30 mouse cellular contexts compared by ENCODE assay signal in the genomic region with DNA sequence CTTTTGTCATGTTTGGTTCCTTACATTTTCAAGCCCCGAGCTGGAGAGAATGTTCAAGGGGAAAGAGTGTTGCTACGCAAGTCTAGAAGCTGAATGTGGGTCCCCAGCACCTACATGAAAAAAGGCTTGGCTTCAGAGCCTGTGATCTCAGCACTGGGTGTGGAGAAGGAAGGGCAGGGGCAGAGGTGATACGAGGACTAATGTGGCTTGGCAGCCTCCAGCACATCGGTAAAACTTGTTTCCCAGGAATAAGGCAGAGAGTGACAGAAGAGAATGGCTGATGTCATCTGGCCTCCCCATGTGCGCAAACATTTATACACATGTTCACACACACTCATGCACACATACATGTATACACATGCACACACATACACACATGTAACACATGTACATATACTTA. TPM values are rescaled to one million over a fixed set of nuclear protein-coding genes. Genes with fewer than 3 reads are reported as not detected.
DNase-seq lines count a peak whose midpoint lies in the region; ATAC-seq and TF ChIP-seq lines count a peak whose summit lies in the region.
"Had no signal": no experiment of that assay in that cellular context is flagged by ENCODE, and none has a peak within 500 bp of the region (broad histone marks: within the 10 kb centered on the region; RNA-seq: fewer than 3 reads in every experiment).

No protein-coding gene starts in this region.

- no peaks in the 10 kb centered on the region for H3K27me3 ChIP-seq in intestine, postnatal 0 days (replicated peaks; ENCODE audit: control insufficient read depth, insufficient read depth, low read length)
- H3K27me3 ChIP-seq: embryonic facial prominence, embryonic 15.5 days; heart, embryonic 12.5 days; hindbrain, embryonic 13.5 days; limb, embryonic 12.5 days had no signal

- H3K36me3 ChIP-seq in intestine, postnatal 0 days (ENCODE audit: control insufficient read depth, insufficient read depth), result no peaks in the 10 kb centered on the region
- H3K36me3 ChIP-seq: embryonic facial prominence, embryonic 15.5 days; G1E; heart, embryonic 12.5 days; hindbrain, embryonic 13.5 days; limb, embryonic 12.5 days had no signal

- WGBS in intestine, postnatal 0 days, result 37% methylated on average over 5 of the region's 5 CpGs

- H3K27ac ChIP-seq in intestine, postnatal 0 days (ENCODE audit: low read depth, low read length), result no peak overlapping the region
- H3K27ac ChIP-seq: embryonic facial prominence, embryonic 15.5 days; heart, adult 2 months; hindbrain, embryonic 13.5 days; kidney, postnatal 0 days; layer of hippocampus, adult 2 months; left cerebral cortex, adult 2 months; limb, embryonic 12.5 days had no signal

- no peak overlapping the region for H3K4me3 ChIP-seq in intestine, postnatal 0 days (ENCODE audit: low read depth, low read length)
- H3K4me3 ChIP-seq: embryonic facial prominence, embryonic 15.5 days; heart, adult 2 months; heart, embryonic 12.5 days; hindbrain, embryonic 13.5 days; layer of hippocampus, adult 2 months; left cerebral cortex, adult 2 months; limb, embryonic 12.5 days had no signal

- DNase-seq in kidney, adult 9 months, result peak; percentile 27
- DNase-seq in kidney, adult 11 months, result no peak
- DNase-seq in urinary bladder, postnatal 14 days (ENCODE audit: low spot score), result peak; percentile 9
- no peak for DNase-seq in urinary bladder, postnatal 25 days (ENCODE audit: low spot score)
- DNase-seq in yolk sac, embryonic 10.5 days (ENCODE audit: low spot score), result no peak
- DNase-seq: adrenal gland, postnatal 10 days; B cell, adult 2 months; cerebellum, adult 11 months; cerebellum, adult 9-10 months; gastrocnemius, postnatal 14 days; heart, adult 2 months; heart, postnatal 4 days; liver, postnatal 0 days; lung, postnatal 36 days; thymus, postnatal 14 days had no signal

- TF ChIP-seq CTCF in intestine, postnatal 0 days (IDR thresholded peaks at IDR 0.05; ENCODE audit: low read depth), result no peak

- H3K9me3 ChIP-seq in intestine, postnatal 0 days (ENCODE audit: control insufficient read depth), result no peaks in the 10 kb centered on the region
- H3K9me3 ChIP-seq: embryonic facial prominence, embryonic 15.5 days; G1E; heart, embryonic 12.5 days; hindbrain, embryonic 13.5 days; limb, embryonic 12.5 days had no signal

- no peak overlapping the region for H3K9ac ChIP-seq in intestine, postnatal 0 days (ENCODE audit: low read depth, low read length)
- H3K9ac ChIP-seq: embryonic facial prominence, embryonic 15.5 days; heart, embryonic 12.5 days; hindbrain, embryonic 13.5 days; limb, embryonic 12.5 days; liver, postnatal 0 days had no signal

- no peaks in the 10 kb centered on the region for H3K4me1 ChIP-seq in intestine, postnatal 0 days (replicated peaks; ENCODE audit: control insufficient read depth, insufficient read depth, low read length)
- H3K4me1 ChIP-seq: embryonic facial prominence, embryonic 15.5 days; heart, embryonic 12.5 days; limb, embryonic 12.5 days had no signal

- peak; percentile 68; the same call in 1 of the 2 replicates for ATAC-seq in intestine, postnatal 0 days
- no peak for ATAC-seq in CD4-positive, CD25-positive, alpha-beta regulatory T cell, adult 4 months
- ATAC-seq: forebrain, embryonic 14.5 days; midbrain, embryonic 16.5 days had no signal

- H3K4me2 ChIP-seq in intestine, postnatal 0 days (replicated peaks; ENCODE audit: low read depth), result no peak overlapping the region
- H3K4me2 ChIP-seq: embryonic facial prominence, embryonic 15.5 days; heart, embryonic 12.5 days; hindbrain, embryonic 13.5 days; limb, embryonic 12.5 days; liver, embryonic 11.5 days; midbrain, embryonic 11.5 days had no signal

RNA-seq across cellular contexts. Expression of gene Cisd2, which starts 28.6 kb away (rescaled TPM):
- polyA plus RNA-seq in intestine, postnatal 0 days (2015; fragmentation: Nextera tagmentation; extraction: Ambion mirVana), result 41.6 and 44.3 TPM in 2 replicates
- polyA plus RNA-seq in CD4-positive, CD25-positive, alpha-beta regulatory T cell, adult 4 months (2017; shearing (Covaris generic)), result 10 to 100 TPM; 81.2 to 89.1 TPM

RNA-seq across cellular contexts. Expression of gene Ube2d3, which starts 42.9 kb away (rescaled TPM):
- 383 and 404 TPM in 2 replicates for polyA plus RNA-seq in intestine, postnatal 0 days (2015; fragmentation: Nextera tagmentation; extraction: Ambion mirVana)
- polyA plus RNA-seq in CD4-positive, CD25-positive, alpha-beta regulatory T cell, adult 4 months (2017; shearing (Covaris generic)), result 100 to 1,000 TPM; 305 to 362 TPM

RNA-seq across cellular contexts. Expression of gene Slc9b1, which starts 47.3 kb away (rescaled TPM):
- 0.24 TPM in 1 of 2 replicates, not detected in the other for polyA plus RNA-seq in intestine, postnatal 0 days (2015; fragmentation: Nextera tagmentation; extraction: Ambion mirVana)
- polyA plus RNA-seq in CD4-positive, CD25-positive, alpha-beta regulatory T cell, adult 4 months (2017; shearing (Covaris generic)), result under 1 TPM in 1 of 2 experiments, not detected in 1; 0.43 TPM
- polyA plus RNA-seq: embryonic facial prominence, embryonic 15.5 days; forebrain, embryonic 14.5 days; heart, embryonic 12.5 days; liver, postnatal 0 days; midbrain, embryonic 11.5 days; spleen, adult 2 months had no signal

Comparison
In these comparisons a context has a peak if more than half of its experiments do, and no peak if none do; other contexts are left out.
1. DNase-seq: peak in kidney, adult 9 months (single experiment) and urinary bladder, postnatal 14 days (single experiment); none in kidney, adult 11 months (single experiment), urinary bladder, postnatal 25 days (single experiment) and yolk sac, embryonic 10.5 days (single experiment).